Mouse (Mus musculus) WW6 (cell line): Measurements from ENCODE around the gene Cxcl17.
"Not testable (repeated sequence)": the region's sequence is repeated elsewhere in the genome, so short reads cannot be mapped to it uniquely, and the experiment has no call there.

ENCODE experiments used
- DNase-seq: peaks from one replicate; pipeline ENCODE4 v3.0.0-alpha.2; 2013; ENCODE audit warnings: low read depth, low spot score

Gene Cxcl17

DNA sequence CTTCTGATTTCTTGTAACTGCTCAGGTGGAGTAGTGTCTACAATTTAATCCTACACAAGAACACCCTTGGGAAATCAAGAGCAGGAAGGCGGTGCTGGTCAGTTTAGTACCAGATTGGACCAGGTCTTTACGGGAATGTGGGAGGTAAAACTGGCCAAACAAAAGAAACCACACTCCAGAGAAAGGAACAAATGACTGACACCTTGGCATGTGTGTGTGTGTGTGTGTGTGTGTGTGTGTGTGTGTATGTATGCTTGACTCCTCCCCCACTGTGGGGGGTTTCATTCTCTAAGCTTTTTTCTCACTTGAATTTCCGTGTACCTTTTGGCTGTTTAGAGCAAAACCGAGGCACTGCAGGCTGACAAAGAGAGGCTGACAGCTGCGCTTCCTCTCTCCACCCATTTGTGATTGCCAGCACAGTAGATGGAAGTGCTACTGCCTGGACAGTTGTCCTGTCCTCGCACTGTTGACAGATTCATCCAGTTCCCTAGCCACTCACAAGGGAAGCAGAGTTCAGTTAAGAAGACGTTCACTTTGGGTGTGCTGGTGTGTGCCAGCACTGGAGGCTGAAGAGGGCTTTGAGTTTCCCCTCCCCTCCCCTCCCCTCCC, at the start of gene Cxcl17:
Gene Cxcl17 (minus strand): TSS at position 54 of the 609 bp plus-strand sequence.
- no peak for DNase-seq

DNA sequence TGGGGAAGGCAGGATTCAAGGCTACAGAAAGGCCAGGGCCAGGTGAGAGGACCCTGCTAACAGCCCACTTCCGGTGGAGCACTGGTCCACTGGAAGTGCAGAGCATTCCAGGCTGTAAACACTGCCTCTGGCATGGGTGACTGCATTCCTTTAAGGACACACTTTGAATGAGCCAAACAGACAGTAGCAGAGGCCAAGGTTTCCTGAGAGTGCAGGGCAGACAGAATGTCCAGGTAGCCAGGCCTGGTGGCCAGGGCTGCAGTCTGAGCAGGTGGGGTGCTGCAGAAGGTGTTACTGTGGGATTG, 49.3 kb upstream of the Cxcl17 start:
- not testable (repeated sequence) for DNase-seq

DNA sequence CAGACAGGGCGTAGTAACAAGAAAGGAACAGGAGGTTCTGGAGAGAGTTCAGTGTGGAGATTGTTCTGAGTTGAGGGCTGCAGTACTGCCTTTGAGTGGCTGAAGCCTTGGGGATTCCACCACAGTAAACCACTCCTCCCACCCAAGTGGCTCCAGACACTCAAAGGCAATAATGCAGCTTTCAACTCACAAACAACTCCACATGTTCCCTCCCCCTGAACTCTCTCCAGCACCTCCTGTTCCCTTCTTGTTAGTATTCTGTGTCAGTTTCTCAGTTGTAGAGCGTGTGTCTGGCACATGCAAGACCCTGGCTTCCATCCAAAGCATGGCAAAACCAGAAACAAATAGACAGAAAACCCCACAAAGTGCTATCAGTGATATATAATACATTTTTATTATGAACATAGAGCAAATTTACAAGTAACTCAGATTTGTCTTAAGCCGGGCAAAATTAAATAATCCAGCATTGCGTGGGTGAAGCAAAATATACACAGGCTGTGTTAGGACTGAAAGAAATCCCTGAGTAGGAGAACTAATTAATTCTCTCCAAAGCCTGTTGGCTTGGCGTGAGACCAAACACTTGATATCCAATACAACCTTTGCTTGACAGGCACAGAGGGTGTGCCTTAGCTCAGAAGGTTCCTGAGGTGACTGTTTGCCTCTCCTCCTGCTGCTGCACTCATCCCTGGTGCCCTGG, 48.8 kb upstream of the Cxcl17 start:
- not testable (repeated sequence) for DNase-seq

DNA sequence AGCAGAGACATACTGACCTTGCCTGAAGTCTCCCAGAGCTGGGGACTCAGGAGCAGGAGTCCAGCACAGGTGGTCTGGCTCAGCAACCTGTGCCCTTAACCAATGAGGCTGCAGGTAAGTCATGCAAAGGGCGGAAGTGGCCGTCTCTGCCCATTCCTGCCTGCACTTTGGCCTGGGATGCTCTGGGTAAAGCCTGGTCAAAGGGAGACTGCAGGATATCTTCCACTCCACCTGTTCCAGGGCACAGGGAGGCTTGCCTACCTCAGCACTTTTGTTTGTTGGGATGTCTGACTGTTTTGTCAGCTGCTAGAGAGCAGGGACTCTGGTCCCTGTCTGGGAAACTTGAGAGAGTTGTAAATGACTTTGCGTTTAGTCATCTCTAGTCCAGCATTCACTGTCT, 39.4 kb upstream of the Cxcl17 start:
- no peak for DNase-seq

DNA sequence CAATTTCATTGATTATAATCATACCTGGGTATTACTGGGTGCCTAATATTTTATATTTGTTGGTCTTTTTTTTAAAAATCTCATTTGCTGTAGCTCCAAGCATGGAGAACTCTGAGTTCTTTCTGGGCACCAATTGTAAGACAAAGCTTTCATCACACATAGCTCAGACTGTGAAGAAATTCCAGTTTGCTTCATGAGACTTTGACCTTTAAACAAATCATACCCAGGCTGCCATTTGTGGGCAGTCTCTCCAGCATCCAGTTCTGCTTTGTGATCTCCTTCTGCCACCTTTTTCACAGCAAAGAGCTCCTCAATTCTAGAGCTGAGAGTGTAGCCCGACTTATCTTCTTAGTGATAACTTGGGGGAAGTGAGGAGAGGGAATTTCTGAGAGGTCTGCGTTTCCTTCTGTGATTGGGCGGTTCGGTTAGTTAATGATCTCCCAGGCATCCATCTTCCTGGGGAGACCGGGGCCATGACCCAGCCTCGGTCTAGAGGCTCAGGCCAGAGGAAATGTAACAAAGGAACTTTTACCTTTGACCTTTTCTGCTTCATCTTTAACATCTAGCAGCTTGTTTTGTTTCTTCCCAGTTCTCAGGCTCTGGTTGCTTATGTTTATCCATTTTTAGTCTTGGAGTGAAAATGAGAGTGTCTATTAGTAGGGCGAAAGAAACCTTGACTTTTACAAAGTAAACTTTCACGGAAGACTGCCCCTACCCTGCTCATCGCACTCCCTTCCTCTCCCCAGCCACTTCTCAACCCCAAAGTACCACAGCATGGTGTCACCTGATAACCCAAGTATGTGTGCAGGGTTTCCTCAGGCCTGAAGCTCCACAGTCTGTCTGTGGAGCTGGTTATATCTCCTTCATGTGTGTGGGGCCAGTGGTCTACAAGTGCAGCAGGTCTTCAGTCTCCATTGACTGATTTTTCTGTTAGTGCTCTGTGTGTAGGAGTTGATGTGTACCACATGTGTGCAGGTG, 37.5 kb upstream of the Cxcl17 start:
- no peak for DNase-seq

DNA sequence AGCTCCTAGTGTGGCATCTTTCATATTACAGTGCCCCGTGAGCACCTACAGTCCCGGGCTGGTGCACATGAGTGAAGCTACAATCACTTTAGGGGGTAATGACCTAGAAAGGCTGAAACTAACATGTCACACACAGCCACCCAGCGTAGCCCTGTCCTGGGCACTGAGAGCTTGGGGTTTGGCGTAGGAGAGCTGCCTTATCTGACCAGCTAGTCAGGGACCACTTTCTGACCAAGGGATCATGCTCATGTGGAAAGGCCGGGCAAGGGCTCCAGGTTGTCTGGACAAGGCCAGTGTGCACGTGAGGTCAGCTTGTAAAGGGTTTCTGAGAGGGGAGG, 28.1 kb upstream of the Cxcl17 start:
- DNase-seq = no peak

DNA sequence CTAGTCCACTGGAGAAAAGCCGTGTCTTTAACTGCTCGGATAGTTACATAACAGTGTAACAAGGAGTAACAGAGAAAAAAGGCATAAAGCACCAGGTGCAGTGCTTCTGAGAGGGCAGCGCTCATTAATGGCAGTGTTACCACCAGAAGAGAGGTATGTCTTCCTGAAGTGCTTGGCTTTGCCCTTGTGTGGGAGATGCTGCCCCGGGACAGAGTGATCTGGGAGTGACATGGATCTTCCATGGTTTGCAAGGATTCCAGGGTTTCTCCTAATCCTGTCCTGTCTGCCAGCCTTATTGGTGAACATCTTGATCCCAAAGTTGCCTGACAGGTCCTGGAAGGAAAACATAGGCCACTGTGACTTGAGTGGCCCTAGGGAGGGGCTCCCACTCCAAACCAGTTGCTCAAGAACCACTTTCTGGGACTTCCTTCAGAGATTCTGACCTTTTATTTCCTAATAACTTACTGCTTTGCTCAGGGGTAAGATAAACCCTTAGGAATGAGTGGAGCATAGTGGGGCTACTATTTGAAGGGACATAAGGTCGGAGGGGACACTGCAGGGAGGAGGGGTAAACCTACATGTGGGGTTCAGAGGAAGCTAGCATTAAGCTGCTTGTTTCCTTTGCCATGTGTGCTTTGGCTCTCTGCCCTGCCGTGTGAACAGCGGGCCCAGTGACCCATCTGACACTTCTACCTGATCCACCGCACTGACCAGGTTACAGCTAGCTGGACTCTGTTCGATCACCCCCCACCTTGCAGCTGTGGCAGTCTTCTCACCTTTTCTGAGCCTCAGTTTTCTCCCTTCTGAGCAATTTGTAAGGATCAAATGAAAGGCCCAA, 27.5 kb upstream of the Cxcl17 start:
- DNase-seq = no peak

DNA sequence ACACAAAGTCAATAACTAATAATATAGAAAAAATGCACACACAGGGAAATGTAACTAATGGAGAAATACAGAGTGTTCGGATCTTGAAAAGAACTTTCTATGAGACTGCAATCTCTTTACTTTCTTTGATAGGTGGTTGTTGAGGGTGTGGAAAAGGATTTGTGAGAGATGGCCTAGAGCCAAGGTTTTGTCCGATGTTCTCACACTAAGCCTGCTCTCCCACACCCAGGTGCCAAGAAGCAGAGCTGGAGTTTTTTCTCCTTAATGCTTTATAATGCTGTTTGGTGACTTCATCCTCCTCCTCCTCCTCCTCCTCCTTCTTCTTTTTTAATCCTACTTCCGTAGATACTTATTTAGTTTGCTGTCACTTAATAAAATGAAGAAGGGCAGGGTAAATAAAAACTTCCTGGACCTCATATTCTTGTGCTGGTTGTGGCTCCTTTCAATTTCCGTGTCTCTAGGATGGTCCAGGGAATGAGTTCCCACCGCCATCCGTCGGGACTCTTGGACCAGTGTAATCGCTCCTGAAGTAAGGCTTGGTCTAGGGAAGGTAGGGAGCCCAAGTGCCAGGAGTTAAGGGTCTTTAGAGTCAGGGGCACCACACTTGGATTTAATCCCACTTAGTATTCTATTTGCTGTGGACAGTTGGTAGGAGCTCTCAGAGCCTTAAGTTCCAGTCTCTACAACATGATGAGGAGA, 26.6 kb upstream of the Cxcl17 start:
- DNase-seq = no peak

DNA sequence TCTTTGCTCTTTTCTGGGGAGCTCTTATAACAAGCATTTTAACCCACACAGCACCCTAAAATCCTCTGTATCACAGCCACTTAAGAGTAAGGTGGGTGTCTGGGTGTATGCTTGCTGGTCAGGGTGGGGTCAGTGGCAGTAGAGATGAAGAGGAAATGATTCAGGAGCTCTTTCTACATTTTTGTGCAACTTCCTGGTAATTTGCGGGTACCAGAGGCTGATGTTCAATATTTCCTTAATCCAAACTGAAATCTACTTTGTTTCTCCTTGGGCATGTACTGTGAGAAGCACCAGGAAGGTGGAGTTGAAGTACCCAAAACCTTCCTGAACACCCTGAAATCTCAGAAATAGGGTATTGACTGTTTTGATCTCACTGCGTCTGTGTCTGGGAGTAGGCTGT, 24.0 kb upstream of the Cxcl17 start:
- no peak for DNase-seq

DNA sequence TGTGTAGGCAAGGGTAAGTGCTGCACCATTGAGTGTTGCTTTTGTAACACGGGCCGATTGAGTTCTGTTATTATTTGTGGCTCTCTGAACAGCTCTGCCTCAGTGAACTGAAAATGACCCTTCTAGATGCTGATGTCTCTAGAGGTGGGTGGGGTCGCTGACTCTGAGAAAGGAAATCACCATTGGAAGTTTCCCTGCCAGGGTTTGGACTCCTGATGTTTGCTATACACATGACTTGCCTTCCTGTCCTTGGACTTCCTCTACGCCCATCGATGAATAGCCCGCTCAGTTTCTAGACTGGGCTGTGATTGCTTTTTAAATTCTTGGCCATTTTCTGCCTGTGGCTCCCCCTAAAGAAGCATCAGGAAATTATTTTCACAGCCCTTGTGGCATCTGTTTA, 23.5 kb upstream of the Cxcl17 start:
- DNase-seq = no peak

DNA sequence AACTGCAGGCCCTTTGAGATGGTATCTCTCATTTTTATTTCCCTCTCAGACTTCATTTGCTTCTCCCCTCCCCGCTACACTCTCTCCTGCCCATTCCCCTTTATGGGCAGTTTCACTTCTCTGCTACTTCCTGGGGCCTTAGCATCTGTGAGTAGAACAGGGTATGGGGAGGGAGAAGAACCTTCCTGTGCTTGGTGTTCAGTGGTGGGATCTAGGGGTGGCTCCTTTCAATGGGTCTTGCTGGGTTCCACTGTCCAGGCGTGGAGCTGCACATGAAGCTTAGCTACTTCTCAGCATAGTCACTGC, 22.8 kb upstream of the Cxcl17 start:
- DNase-seq = no peak

DNA sequence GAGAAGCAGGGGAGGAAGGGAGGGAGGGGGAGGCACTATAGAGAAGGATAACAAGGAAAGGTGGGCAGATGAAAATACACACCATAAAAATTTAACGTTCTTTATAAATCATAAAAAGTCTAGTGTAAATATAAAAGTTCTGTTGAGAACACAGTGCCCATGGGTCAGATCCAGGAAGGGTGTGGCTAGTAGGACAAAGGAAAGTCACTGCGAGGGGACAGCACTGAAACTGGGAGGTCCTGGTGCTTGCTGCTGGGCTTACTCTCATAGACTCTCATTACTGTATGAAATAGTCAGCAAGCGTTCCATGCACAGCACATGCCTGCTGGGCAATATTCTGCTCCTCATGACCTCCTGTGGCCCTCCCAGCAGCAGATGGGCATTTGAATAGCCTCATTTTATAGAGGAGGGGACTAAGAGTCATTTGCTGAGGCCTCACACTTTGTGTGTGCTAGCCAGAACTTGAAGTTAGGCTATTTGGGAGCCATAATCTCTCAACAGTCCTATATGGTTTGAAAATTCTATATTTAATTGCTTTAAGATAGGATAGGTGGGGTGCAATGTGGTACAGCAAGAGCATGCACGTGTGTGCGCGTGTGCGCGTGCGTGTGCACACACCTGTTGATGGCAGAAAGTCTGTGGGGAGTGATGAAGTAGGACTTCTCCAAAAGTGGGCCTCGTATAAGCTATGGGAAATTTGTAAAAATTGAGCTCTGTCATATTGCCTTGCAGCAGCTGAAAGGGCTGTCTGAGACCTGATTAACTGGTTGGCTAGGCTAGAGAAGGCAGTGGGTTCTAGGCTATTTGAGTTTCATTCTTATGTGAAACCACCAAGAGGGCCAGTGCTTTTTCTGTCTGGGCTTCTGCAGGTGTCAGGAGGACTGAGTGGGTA, 22.2 kb upstream of the Cxcl17 start:
- no peak for DNase-seq

DNA sequence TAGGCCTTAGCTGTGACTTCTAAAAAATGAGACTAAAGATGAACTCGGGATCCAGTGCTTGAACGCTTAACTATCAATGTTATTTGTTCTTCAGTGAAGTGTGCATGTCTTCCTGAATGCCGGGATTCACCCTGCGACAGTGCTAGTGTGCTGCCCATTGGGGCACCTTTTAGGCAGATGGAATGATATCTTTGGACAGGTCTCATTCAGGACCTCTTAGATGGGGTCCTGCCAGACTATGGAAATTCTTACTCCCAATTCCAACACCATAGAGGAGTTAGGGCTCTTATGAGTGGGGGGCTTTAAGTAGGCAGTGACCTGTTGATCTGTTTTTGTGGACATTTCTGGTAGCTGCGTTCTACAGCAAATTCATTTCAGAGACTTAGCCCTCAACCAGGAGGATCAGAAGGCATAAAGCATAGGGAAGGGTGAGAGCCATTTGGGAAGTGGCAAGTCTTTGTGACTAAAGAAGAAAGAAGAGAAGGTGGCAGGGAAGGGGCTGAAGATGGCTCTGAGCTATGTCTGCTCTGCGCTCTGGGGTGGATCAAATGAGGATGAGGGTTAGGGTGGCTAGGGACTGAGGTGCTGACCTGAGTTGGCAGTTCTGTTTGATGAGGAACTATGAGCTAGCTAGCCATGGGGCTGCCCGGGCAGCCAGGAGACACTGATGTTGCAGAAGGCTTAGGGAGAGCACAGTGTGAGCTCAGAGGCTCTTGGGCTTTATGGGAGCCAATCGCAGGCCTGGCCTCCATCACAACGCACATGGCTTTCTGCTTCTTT, 21.3 kb upstream of the Cxcl17 start:
- no peak for DNase-seq

DNA sequence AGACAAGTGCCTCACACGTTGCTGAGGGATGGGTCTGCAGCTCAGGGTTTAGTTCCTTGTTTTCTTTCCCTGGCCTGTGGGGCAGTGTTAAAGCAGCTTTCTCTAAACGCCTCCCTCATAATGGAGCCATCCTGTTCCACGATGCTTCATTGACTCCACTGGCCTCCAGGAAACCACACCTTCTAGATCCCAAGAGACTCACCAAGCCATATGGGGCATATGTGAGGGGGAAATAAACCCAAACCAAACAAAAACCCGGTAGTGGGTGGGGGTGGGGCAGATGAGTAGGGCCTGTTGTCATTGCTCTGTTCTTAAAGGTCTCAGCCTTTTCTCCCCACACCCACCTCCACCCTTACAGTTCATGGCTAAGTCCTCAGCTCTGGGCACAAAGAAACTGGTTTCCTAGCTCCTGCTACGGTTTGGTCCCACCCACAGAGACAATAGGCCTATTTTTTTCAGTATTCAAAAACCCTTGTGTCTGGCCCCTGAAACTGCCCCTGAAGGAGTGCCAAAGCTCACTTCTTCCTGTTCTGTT, 20.4 kb upstream of the Cxcl17 start:
- DNase-seq = peak; percentile 79

DNA sequence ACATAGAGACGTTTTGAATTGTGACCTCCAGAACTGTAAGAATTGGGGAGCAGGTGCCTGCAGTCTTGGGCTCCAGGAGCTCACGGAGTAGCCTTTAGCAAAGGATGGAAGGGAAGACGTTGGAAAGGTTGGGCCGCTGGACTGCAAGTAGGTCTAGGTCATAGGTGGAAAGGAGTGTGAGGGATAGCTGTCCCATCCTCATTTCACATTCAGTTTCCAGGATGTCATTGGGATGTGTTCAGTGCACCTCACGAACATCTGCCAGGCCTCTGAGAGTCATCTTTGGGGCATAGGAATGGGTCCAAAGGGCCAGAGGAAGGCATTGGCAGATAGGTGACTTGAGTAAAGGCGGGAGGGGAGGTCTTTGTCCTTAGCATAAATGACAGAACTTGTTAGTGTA, 19.7 kb upstream of the Cxcl17 start:
- no peak for DNase-seq

DNA sequence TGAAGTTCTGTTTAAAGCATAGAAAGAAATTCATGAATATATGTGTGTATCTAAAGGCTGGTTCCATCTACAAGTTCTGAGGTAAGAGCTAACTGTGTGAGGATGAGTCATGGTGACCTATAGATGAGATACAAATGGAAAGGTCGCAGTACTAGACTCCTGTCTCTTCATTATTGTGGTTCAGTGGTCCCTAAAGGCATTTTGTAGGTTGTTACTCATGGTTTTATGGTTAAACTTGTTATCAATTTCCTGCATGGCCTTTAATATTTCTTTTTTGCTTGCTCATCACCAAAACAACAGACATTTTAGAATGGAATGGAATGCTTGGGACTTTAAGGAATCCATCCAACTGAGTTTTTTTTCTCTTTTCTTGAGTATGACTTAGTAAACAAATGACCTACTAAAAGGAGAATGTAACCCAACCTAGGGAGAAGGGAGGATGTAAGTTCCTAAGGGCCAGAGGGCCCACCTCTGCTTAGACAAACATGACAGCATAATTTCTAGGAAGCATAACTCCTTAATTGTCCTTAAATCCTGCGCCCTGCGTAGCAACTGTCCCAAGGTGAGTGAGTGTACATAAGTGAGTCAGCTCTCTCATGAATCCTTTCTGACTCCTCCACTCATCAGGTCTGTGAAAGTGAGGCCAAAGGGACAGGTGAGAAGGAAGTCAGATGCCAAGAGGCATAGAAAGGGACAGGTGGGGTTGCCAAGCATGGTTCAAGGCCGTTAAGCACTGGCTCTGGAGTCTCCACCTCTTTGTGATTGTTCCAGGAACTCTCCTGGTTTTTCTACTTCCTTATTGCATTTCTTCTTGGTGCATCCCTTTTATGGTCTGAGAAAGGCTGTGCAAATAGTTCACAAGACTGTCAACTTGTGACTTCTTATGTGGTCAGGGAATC, 17.4 kb upstream of the Cxcl17 start:
- DNase-seq = no peak

DNA sequence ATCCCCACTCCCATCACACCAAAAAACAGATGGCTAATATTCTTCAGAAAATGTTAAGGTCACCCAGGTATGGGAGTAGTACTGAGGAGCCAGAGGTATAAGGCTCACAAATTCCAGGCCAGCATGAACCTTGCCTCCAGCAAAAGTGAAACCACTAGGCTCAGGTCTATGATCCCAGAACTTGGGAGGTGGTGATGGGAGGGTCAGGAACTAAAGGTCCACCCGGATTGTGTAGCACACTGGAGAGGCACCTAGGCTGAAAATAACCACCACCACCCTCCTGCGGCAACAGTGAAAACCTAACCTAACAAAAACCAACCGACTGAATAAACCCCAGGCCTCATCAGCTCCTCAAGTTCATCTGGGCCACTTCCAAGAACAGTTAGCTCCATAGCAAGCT, 15.6 kb upstream of the Cxcl17 start:
- no peak for DNase-seq

DNA sequence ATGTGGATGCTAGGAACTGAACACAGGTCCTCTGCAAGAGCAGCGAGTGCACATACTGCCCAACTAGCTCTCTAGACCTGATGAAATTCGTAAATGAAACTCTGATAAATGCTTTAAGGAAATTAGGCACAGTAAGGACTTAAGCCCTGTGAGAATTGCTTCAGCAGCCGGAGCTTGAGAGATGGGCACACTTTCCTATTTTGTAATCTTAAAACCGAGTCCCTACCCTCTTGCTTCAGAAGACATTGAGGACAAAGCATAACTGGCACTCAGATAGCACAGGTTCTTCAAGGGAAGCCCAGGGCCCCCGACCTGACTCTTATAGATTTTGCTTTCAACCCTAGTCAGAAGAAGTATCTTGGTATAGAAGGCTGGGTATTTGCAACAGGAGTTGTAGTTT, 14.5 kb upstream of the Cxcl17 start:
- DNase-seq = no peak
